Mouse (Mus musculus): ENCODE measurements at regions not wholly inside any gene's neighbourhood (a gene's known extent, or its start where the extent isn't known, plus 50 kb on each side); places are given as distances from the start of the nearest gene placed in this dataset.

DNA sequence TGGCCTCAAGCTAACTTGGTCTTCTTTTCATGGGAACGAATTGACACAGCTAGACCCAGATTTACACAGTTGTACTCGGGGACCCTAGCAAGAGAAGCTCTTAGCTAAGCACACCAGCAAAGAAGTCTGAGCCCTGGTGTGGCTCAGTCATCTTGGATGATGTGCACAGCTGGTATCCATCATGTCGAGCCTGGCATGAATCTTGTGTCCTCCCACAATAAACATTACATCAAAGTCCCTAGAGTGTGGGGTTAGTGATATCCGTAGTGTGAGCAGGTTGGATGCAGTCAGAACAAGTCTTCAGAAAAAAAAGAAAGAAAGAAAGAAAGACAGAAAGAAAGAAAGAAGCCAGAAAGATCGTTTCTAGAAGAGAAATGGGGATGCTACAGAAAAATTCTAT lies 52.1 kb upstream of the Hmcn1 start:
- in situ Hi-C loops (cut with MboI, MseI): no loop called here

GRCm38 (mm10) chr1:151046626-151047025 lies 53.4 kb upstream of the Hmcn1 start:
- in situ Hi-C loops (cut with MboI, MseI): no loop called here

DNA sequence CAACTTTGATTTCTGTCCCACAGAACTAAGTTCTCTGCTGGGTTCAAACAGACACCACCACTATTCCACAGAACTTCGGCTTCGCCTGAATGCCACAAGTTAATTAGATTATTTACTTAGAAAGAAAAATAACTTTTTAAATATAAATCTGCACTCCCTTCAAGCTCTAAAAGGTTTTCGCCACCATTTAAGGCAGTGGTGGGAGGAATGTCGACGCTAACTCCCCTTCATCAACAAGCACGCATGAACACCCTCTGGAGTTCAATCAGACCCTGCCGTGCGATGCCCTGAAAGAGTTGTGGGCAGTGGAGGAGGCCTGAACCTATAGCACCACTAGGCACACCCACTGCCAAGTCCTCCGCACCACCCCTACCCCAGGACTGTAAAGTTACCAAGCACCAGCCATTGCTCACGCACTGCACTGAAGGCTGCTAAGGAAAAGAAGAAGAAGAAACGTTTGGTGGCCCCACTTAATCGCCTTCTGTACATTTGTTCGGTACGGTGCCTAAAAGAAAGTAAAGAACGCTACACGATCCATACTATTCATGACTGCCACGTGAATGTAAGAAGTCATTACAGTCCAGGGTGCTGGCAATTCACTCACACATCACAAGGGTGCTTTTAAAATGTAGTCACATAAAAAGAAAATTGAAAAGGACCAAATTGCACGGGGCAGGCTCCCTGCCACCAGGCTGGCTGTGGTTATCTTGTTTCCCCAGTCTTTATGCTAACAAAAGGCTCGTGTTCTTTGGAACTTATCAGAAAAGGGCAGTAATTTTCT lies 56.7 kb upstream of the Hmcn1 start:
- in situ Hi-C loops (cut with MboI, MseI): no loop called here

GRCm38 (mm10) chr1:151050507-151050816 lies 57.2 kb upstream of the Hmcn1 start:
- in situ Hi-C loops (cut with MboI, MseI): no loop called here

GRCm38 (mm10) chr1:151053268-151053667 lies 60.0 kb upstream of the Hmcn1 start:
- in situ Hi-C loops (cut with MboI, MseI): no loop called here

GRCm38 (mm10) chr1:151055396-151055795 lies 62.2 kb upstream of the Hmcn1 start:
- in situ Hi-C loops (cut with MboI, MseI): no loop called here

DNA sequence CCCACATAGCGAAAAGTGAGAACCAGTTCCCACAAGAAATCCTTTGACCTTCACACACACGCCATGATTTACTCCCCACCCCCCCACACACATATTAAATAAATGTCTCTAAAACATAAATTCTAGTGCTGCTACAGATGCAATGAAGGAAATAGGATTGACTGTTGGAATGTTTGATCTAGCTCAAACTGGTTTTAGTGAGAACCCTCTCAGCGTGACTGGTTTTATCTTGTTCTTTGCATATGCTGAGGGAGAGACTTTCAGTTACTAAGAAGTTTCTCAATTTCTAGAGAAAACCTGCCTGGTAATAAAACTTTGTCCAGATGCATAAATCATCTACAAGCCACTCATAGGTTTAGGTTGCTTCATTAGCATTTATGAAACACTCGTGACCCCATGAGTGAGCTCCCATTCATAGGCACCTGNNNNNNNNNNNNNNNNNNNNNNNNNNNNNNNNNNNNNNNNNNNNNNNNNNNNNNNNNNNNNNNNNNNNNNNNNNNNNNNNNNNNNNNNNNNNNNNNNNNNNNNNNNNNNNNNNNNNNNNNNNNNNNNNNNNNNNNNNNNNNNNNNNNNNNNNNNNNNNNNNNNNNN lies 66.4 kb upstream of the Hmcn1 start:
- in situ Hi-C loops (cut with MboI, MseI): no loop called here

- in situ Hi-C loops (cut with MboI, MseI): no loop called here
Measured at GRCm38 (mm10) chr1:151065090-151065567, 71.9 kb upstream of the Hmcn1 start.

- in situ Hi-C loops (cut with MboI, MseI): no loop called here
Measured at GRCm38 (mm10) chr1:151066379-151067128, 73.3 kb upstream of the Hmcn1 start.

DNA sequence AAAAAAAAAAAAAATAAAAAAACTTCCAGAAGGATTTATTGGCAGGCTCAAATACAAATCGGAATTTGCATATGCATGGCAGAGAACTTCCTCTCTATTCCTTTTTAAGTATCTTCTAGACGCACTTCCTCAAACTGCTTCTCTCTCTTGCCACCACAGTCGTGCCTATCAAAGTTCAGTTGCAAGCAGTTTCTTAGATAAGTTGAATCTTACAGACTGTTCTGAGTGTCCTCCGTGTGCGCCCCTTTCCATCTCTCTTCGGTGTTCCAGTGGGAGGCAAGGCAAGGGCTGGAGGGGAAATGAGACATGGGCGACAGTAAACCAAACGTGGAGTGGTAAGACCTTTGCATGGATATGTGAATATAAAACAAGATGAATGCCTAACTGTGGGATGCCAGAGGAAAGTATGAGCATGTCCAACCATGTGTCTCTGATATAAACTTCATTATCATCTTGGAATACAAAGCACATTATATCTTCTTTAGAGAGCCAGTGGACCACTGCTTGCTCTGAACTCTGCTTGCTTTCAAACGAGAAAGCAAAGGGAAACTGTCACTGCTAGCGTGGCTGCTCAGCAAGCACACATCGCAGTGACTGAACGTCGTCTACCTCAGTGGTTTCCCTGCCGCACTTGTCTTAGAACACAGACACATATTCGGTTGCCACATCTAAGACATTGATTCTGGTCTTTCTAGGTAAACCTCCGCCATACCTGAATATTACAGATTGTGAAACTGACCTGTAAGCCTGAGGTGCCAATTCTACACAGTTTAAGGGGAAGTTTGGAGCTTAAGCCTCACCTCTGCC lies 81.5 kb upstream of the Hmcn1 start:
- in situ Hi-C loops (cut with MboI, MseI): loop anchor here in 1 of 2 experiments (10.0 kb wide), 1 partner anchor 270 kb away; the partner anchor contains the start of gene Ivns1abp

DNA sequence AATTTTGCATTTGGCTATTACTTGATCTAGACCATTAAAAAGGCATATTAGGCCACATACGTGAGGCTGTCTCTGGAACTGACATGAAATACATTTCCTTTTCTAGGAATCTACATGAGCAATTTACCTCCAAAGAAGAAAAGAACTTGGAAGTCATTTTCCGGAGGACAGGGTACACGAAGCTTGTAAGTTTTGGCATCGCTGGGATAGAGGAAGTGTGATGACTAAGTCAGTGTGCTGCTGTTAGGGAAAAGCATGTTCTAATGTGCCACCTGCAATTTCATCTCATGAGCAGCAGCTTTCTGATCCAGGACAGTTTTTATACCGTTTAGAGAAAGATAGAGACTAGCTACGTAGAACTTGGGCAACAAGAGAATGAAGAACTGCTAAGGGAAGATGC lies 82.3 kb upstream of the Hmcn1 start:
- in situ Hi-C loops (cut with MboI, MseI): loop anchor here in 1 of 2 experiments (10.0 kb wide), 1 partner anchor 269 kb away; the partner anchor contains the start of gene Ivns1abp

DNA sequence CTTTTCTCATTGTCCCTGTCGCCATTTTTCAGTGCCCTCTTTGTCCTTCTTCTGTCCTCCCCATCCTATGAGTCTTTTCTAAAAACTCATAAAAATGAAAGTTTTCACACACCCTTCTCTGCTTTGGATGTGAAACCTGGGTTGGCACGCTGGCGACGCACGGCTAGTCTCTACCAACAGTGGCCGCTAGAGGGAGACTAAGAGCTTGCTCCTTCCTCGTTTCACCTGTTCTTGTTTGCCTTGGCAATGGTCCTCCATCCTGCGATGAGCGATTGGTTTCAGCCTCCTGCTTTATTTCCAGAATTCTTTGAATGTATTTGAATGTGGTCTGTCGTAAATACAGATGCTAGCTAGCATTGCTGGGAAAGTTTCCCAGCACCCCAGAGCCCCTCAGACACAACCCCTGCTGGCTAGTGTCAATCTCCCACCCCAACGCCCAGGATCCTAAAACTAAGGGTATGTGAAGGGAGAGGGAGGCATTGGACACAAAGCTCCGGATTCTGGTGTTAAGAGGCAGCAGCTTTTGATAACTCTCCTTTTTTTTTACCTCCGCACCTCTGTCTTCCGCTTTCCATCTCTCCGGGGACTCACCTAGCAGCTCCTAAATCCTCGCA lies 85.8 kb upstream of the Hmcn1 start:
- in situ Hi-C loops (cut with MboI, MseI): loop anchor here in 1 of 2 experiments (10.0 kb wide), 1 partner anchor 266 kb away; the partner anchor contains the start of gene Ivns1abp

DNA sequence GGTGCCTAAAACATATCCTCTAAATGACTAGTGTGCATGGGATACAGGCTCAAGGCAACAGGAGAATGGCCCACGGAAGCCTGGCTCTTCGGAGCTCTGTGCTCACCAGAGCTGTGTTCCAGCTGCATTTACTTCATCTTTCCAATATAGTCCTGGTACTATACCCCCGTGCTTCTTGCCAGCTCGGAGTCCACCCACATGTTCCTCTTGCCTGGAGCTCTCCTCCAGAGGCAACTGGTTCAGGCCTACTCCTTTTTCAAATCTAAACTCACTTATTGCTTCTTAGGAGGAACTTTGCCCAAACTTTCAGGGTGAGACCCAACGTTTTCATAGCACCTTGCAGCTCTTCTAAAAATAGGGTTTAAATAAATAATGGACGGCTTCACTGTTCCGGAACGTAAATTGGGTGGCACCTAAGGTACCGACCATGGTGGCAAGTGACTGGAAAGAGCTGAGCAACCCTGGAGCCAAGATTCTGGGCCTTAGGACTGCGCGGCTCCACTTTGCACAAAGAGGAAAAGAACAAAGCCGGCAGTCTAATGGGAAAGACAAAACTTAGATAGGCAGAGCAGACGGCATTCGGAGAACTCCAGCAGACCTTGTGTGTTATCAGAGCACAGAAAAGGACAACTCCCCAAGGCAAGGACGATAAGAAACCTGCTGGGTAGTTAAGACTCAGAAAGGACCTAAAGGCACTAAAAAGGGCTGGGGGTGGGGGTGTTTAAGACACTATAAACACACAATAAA lies 86.6 kb upstream of the Hmcn1 start:
- in situ Hi-C loops (cut with MboI, MseI): loop anchor here in 1 of 2 experiments (10.0 kb wide), 1 partner anchor 265 kb away; the partner anchor contains the start of gene Ivns1abp

- in situ Hi-C loops (cut with MboI, MseI): no loop called here
Measured at GRCm38 (mm10) chr1:151080510-151080980, 87.3 kb upstream of the Hmcn1 start.

- in situ Hi-C loops (cut with MboI, MseI): no loop called here
Measured at GRCm38 (mm10) chr1:151082510-151083033, 89.3 kb upstream of the Hmcn1 start.

GRCm38 (mm10) chr1:151083806-151084205 lies 90.6 kb upstream of the Hmcn1 start:
- in situ Hi-C loops (cut with MboI, MseI): no loop called here

GRCm38 (mm10) chr1:151086111-151086859 lies 93.0 kb upstream of the Hmcn1 start:
- in situ Hi-C loops (cut with MboI, MseI): loop anchor here in 1 of 2 experiments (5.0 kb wide), 1 partner anchor 256 kb away; the partner anchor contains the start of gene Ivns1abp

- in situ Hi-C loops (cut with MboI, MseI): loop anchor here in 1 of 2 experiments (5.0 kb wide), 1 partner anchor 255 kb away; the partner anchor contains the start of gene Ivns1abp
Measured at GRCm38 (mm10) chr1:151087151-151087660, 94.0 kb upstream of the Hmcn1 start.

Data from T-helper 17 cell (primary cell).